Mouse (Mus musculus) heart, embryonic 14.5 days (tissue): Measurements from ENCODE around the gene Cryl1. TPM values are rescaled to one million over a fixed set of nuclear protein-coding genes. Genes with fewer than 3 reads are reported as not detected.

Experiments used
- ATAC-seq: fragments of 200-750 bp; cut with Nextera tagmentation; 2 replicates; pipeline ENCODE4 v1.8.0; 2017; ENCODE audit warnings: low read depth, moderate TSS enrichment; ENCODE audit not compliant: insufficient number of reproducible peaks, insufficient read depth, low FRiP score
- H3K27ac ChIP-seq, 2 experiments: fragments of 200-500 bp in 1 of 2; fragments of 300-500 bp in 1 of 2; sonication (generic) in 1 of 2; replicated peaks in 1 of 2; 2 replicates each; pipeline ENCODE4 v1.5.1; 2012 to 2014; ENCODE audit warnings: low read depth in 2 of 2, low read length in 2 of 2, control low read depth in 1 of 2, mild to moderate bottlenecking in 1 of 2, mixed read lengths in 1 of 2; ENCODE audit not compliant: control insufficient read depth in 1 of 2, insufficient read depth in 1 of 2
- H3K27me3 ChIP-seq: fragments of 300-500 bp; sonication (generic); 2 replicates; pipeline ENCODE4 v1.6.1; 2014; ENCODE audit warnings: mild to moderate bottlenecking, low read length, control low read depth; ENCODE audit not compliant: control insufficient read depth, insufficient read depth
- H3K36me3 ChIP-seq: fragments of 300-500 bp; sonication (generic); 2 replicates; pipeline ENCODE4 v1.6.1; 2014; ENCODE audit warnings: mild to moderate bottlenecking, control low read depth, low read length, mixed read lengths; ENCODE audit not compliant: control insufficient read depth, insufficient read depth
- H3K4me1 ChIP-seq, 2 experiments: fragments of 200-500 bp in 1 of 2; fragments of 300-500 bp in 1 of 2; sonication (generic) in 1 of 2; 2 replicates each; pipeline ENCODE4 v1.6.1; 2012 to 2014; ENCODE audit warnings: low read length in 2 of 2, control low read depth in 1 of 2, mixed read lengths in 1 of 2; ENCODE audit not compliant: control insufficient read depth in 2 of 2, insufficient read depth in 2 of 2
- H3K4me2 ChIP-seq: fragments of 300-500 bp; sonication (generic); 2 replicates; pipeline ENCODE4 v1.6.1; 2014; ENCODE audit warnings: mild to moderate bottlenecking, low read length
- H3K4me3 ChIP-seq, 2 experiments: fragments of 200-500 bp in 1 of 2; fragments of 300-500 bp in 1 of 2; sonication (generic) in 1 of 2; 2 replicates each; pipeline ENCODE4 v1.5.1; 2012 to 2014; ENCODE audit warnings: low read length in 2 of 2, mild to moderate bottlenecking in 2 of 2, control low read depth in 1 of 2, low read depth in 1 of 2, moderate library complexity in 1 of 2; ENCODE audit not compliant: control insufficient read depth in 1 of 2, insufficient read depth in 1 of 2
- H3K9ac ChIP-seq: fragments of 300-500 bp; sonication (generic); 2 replicates; pipeline ENCODE4 v1.6.1; 2014; ENCODE audit warnings: mild to moderate bottlenecking, low read length
- H3K9me3 ChIP-seq: fragments of 300-500 bp; sonication (generic); 2 replicates; pipeline ENCODE4 v1.6.1; 2016; ENCODE audit warnings: low read length, control low read depth; ENCODE audit not compliant: control insufficient read depth
- WGBS: fragments of 180-500 bp; shearing (Covaris S2); extraction: QIAGEN DNeasy Blood & Tissue Kit; methylation state at CpG from one replicate; pipeline ENCODE4 v1.1.7; 2014; 5-methylcytosine and 5-hydroxymethylcytosine counted together
- polyA plus RNA-seq: library from polyadenylated mRNA; unstranded; fragments of >200 nt; fragmentation: Nextera tagmentation; extraction: Ambion mirVana; gene quantifications from 2 replicates; pipeline ENCODE4 v1.2.1, GENCODE M21; 2014

Gene Cryl1
- polyA plus RNA-seq, 1 experiment from 2014 or later, result 17.3 TPM

DNA sequence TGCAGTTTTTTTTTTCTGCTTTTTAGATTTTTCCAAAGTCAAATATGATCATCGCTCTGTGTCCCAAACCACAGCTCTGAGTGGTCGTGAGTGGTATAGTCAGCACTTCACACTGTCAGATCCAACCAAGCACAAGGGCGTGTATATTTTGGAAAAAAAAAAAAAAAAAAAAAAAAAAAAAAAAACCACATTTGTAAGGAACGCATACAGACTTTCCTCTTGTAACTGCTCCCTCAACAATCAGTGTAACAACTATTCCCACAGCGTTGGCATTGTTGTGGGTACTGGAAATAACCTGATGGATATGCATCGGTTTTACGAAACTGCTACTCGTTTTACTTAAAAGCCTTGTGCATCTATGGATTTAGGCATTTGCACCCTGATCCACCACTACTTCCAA lies 9.8 kb upstream of the Cryl1 start:
- Histone ChIP-seq H3K4me3 (no peak overlapping the region), H3K4me2 (no peak overlapping the region), H3K9me3 (no peaks in the 10 kb centered on the region), H3K27me3 (no peaks in the 10 kb centered on the region), H3K9ac (no peak overlapping the region), H3K36me3 (no peaks in the 10 kb centered on the region), H3K27ac (no peak overlapping the region), H3K4me1 (peaks cover 5% of the 10 kb centered on the region in 2 experiments; a peak in 2 of 4 replicates)
- WGBS, result 87% methylated on average over 8 of the region's 8 CpGs
- no peak for ATAC-seq

DNA sequence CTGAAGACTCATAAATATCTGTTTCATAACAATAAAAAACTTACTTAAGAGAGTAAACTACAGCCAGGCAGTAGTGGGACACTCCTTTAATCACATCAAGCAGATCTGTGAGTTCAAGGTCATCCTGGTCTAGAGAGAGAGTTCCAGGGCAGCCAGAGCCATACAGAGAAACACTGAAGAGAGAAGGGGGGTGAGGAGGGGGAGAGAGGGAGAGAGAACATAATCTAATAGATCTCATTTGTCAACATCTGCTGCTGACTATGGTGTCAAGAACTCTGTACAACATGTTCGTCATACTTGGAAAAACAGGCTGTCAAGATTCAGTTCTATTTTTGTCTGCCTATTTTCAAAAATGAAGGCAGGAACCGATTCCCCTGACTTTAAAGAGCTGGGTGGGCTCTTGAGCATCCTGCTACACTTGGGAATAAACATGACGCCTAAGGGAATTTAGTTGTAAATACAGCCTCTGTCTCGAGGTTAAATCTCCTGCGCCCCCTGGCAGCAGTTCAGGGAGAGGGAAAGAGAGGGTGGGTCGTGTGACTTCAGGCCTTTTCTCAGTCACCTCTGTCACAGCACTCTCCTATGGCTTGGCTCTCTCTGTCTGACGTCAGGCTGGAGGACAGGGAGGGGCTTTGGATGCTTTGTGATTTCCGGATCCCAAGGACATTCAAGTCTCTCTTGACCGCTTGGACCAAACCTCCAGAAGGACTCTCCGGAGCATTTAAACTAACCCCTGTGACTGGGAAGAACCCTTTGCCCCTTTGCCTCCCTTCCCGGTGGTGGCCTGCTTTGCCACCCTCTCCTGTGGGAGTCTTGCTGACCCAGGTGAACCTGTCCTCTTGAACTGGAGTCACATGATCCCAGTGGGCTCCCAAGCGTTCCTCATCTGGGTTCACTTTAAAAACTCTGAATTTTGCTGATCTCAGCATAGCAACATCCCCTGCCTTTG lies 9.0 kb upstream of the Cryl1 start:
- 3% methylated on average over 12 of the region's 12 CpGs for WGBS
- H3K9ac ChIP-seq, result peak overlapping the region; percentile 21; the same call in 1 of the 2 replicates
- no peak overlapping the region for H3K4me3 ChIP-seq
- ATAC-seq, result no peak
- H3K27ac ChIP-seq, result no peak overlapping the region
- H3K27me3 ChIP-seq, result no peaks in the 10 kb centered on the region
- no peaks in the 10 kb centered on the region for H3K9me3 ChIP-seq
- peaks cover 5% of the 10 kb centered on the region in 2 experiments; a peak in 2 of 4 replicates for H3K4me1 ChIP-seq
- H3K4me2 ChIP-seq, result peak overlapping the region; percentile 46
- no peaks in the 10 kb centered on the region for H3K36me3 ChIP-seq

DNA sequence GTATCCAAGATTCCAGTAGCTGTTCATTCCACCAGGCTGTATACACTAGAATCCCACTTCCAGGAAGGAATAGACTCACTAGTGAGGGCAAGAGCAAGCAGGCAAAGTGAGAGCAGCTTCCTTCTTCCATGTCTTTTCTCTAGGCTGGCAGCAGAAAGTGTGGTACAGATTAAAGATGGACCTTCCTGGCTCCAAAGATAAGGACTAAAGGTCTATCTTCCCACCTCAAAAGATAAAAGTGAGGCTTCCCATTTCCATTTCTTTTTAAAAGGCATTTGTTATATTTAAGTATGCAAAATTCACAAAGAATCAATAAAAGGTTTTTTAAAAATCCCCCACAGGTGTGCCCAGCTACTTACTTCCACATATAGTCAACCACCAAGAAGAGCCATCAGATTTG lies 4.5 kb upstream of the Cryl1 start:
- H3K27me3 ChIP-seq, result no peaks in the 10 kb centered on the region; the same call in 1 of the 2 replicates
- no peak for ATAC-seq
- no peak overlapping the region for H3K9ac ChIP-seq

DNA sequence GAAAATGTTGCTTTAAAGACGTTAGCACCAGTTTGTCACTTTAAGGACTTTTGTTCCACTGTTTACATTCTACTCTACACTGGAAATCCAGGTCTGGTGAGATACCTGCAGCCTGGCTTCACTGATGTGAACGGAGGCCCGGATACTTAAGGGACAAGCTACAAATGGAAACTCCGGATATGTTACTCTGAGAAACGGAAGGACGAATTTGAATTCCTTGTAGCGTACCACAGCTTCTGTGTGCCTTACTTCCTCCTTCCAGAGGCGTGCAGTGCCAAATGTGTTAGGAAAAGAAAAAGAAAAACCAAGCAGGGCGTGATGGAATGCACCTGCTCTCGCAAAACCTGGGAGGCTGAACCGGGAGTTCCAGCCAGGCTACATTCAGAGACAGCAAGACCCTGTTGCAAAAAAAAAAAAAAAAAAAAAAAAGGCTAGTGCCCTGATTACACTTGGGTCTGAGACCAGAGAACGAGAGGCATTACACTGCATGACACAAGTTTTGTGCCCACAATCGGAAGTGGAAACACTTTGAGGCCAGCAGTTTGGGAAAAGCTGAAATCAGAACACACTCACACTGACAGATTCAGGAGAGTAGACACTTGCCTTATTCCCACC lies 591 bp upstream of the Cryl1 start:
- H3K27ac ChIP-seq, result peak overlapping the region; percentile 19 to 43

More for the DNA sequence above, 4.5 kb upstream of the Cryl1 start:
- no peak overlapping the region for H3K4me3 ChIP-seq
- H3K27ac ChIP-seq, result no peak overlapping the region
- H3K4me2 ChIP-seq, result no peak overlapping the region
- H3K9me3 ChIP-seq, result no peaks in the 10 kb centered on the region
- peaks cover 5 to 6% of the 10 kb centered on the region in 2 experiments; a peak in 2 of 4 replicates for H3K4me1 ChIP-seq
- H3K36me3 ChIP-seq, result no peaks in the 10 kb centered on the region

DNA sequence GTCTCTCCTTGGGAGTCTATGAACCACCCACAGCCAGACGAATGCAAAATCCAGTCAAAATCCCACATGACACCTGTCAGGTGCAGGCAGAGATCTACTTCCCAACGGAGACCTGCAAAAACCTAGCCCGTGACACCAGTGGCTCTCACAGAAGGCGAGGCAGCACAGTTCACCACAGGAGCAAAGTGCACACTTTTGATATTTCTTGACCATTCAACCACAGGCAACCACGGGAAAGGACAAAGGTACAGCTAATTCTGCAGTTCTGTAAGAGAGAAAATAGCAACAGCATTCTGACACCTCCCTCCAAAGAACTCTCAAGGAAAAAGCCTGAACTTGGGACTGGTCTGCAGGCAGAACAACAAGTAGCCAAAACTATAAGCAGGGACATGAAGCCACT lies 1.1 kb downstream of the Cryl1 start:
- H3K27ac ChIP-seq, result no peak overlapping the region
- H3K9ac ChIP-seq, result no peak overlapping the region
- H3K4me2 ChIP-seq, result no peak overlapping the region
- no peak overlapping the region for H3K4me3 ChIP-seq
- no peak for ATAC-seq
- no peaks in the 10 kb centered on the region for H3K36me3 ChIP-seq
- 83% methylated on average over 5 of the region's 5 CpGs for WGBS
- H3K9me3 ChIP-seq, result no peaks in the 10 kb centered on the region
- H3K4me1 ChIP-seq, result peaks cover 0 to 2% of the 10 kb centered on the region in 2 experiments; a peak in 1 of 4 replicates
- H3K27me3 ChIP-seq, result no peaks in the 10 kb centered on the region; the same call in 1 of the 2 replicates

More for the DNA sequence above, 591 bp upstream of the Cryl1 start:
- Histone ChIP-seq H3K4me2 (peak overlapping the region; percentile 84), H3K27me3 (no peaks in the 10 kb centered on the region; the same call in 1 of the 2 replicates), H3K4me1 (peaks cover 0 to 2% of the 10 kb centered on the region in 2 experiments; a peak in 1 of 4 replicates), H3K9ac (peak overlapping the region; percentile 74), H3K9me3 (no peaks in the 10 kb centered on the region), H3K4me3 (peak overlapping the region; percentile 60 to 78), H3K36me3 (no peaks in the 10 kb centered on the region)
- WGBS, result 12% methylated on average over 13 of the region's 13 CpGs
- ATAC-seq, result no peak

DNA sequence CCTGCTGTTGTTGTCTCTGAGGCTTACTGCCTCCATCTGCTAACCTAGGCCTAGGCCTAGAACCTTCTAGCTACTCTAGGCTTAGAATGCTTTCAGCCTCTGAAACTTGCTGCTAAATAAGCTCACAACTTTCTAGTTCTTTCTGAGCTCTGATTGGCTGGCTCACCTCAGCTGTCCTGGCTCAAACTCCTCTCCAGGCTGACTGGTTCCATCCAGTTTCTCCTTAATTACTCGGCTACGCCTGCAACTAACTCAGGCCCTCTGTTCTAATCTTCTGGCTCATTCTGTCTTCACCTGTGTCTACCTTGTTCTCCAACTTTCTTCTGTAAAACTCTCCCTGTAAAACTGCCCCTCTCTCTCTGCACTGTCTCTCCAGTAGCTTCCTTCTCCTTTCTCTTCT lies 2.9 kb downstream of the Cryl1 start:
- H3K36me3 ChIP-seq, result no peaks in the 10 kb centered on the region
- H3K27ac ChIP-seq, result no peak overlapping the region
- H3K27me3 ChIP-seq, result no peaks in the 10 kb centered on the region; the same call in 1 of the 2 replicates
- no peak overlapping the region for H3K9ac ChIP-seq
- no peaks in the 10 kb centered on the region for H3K9me3 ChIP-seq
- ATAC-seq, result no peak
- no peak overlapping the region for H3K4me2 ChIP-seq
- H3K4me1 ChIP-seq, result peaks cover 0 to 2% of the 10 kb centered on the region in 2 experiments; a peak in 1 of 4 replicates
- no peak overlapping the region for H3K4me3 ChIP-seq
- 72% methylated on average over 2 of the region's 2 CpGs for WGBS

DNA sequence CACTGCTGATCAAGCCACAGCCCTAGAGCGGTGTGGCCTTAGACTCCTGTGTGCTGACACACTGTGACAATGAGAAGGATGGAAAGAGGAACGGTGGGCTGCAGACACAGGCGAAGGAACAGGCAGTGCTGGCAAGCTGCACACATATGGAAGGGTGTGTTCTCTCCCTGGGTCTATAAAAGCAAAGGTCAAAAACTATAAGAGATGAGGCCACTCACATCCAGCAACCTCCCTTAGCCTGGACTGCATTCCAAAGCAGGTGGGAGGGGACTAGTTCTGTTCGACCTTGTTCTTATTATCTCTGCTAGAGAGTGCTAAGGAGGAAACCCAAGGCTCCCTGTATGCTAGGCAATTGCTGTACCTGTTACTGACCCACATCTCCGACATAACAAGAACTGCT lies 6.1 kb downstream of the Cryl1 start:
- WGBS, result 51% methylated on average over 5 of the region's 5 CpGs
- no peak overlapping the region for H3K27ac ChIP-seq
- no peaks in the 10 kb centered on the region; a peak in 1 of 4 replicates for H3K4me1 ChIP-seq
- no peak overlapping the region for H3K9ac ChIP-seq
- no peaks in the 10 kb centered on the region for H3K36me3 ChIP-seq
- no peak for ATAC-seq
- no peaks in the 10 kb centered on the region; the same call in 1 of the 2 replicates for H3K27me3 ChIP-seq
- H3K4me2 ChIP-seq, result no peak overlapping the region
- H3K4me3 ChIP-seq, result no peak overlapping the region
- H3K9me3 ChIP-seq, result no peaks in the 10 kb centered on the region
